Mouse (Mus musculus) heart, adult 2 months (tissue): ENCODE measurements around the gene Gnao1. TPM values are rescaled to one million over a fixed set of nuclear protein-coding genes. Genes with fewer than 3 reads are reported as not detected.

Experiments
- DNase-seq, 2 experiments: peaks; one replicate each; pipeline ENCODE4 v3.0.0; 2021
- H3K27ac ChIP-seq: fragments of 200-600 bp; 2 replicates; pipeline ENCODE4 v1.8.1; 2022
- H3K27me3 ChIP-seq: fragments of 200-500 bp; 2 replicates; pipeline ENCODE4 v1.6.1; 2012; ENCODE audit warnings: mild to moderate bottlenecking, low read length, inconsistent platforms, mixed read lengths; ENCODE audit not compliant: control insufficient read depth, insufficient read depth
- H3K36me3 ChIP-seq: fragments of 200-500 bp; 2 replicates; pipeline ENCODE4 v1.6.1; 2012; ENCODE audit warnings: low read length, inconsistent platforms; ENCODE audit not compliant: control insufficient read depth, insufficient read depth
- H3K4me1 ChIP-seq: fragments of 200-500 bp; 2 replicates; pipeline ENCODE4 v1.6.1; 2011; ENCODE audit warnings: low read length; ENCODE audit not compliant: control insufficient read depth, insufficient read depth
- H3K4me3 ChIP-seq: fragments of 200-600 bp; 2 replicates; pipeline ENCODE4 v1.8.1; 2022
- H3K79me2 ChIP-seq: fragments of 200-500 bp; replicated peaks from 2 replicates; pipeline ENCODE4 v1.6.1; 2012; ENCODE audit warnings: mild to moderate bottlenecking, inconsistent platforms, low read length, moderate library complexity, mixed read lengths; ENCODE audit not compliant: control insufficient read depth, insufficient read depth
- H3K9ac ChIP-seq: fragments of 200-500 bp; 2 replicates; pipeline ENCODE4 v1.6.1; 2012; ENCODE audit warnings: low read depth, mild to moderate bottlenecking, control low read depth, inconsistent platforms, low read length, mixed read lengths
- CTCF ChIP-seq: fragments of 200-600 bp; IDR thresholded peaks from 2 replicates; pipeline ENCODE4 v1.8.1; 2022; ENCODE audit warnings: antibody characterized with exemption, mild to moderate bottlenecking, moderate library complexity
- EP300 ChIP-seq: fragments of 200-500 bp; IDR thresholded peaks from 2 replicates; pipeline ENCODE4 v1.6.1; 2011; ENCODE audit warnings: low read depth, low read length, control low read depth; ENCODE audit not compliant: insufficient read depth
- POLR2A ChIP-seq: fragments of 200-500 bp; IDR thresholded peaks from 2 replicates; pipeline ENCODE4 v1.6.1; 2011; ENCODE audit warnings: mild to moderate bottlenecking, low read depth, low read length, control low read depth; ENCODE audit not compliant: insufficient read depth
- WGBS: fragments of 180-500 bp; shearing (Covaris S2); methylation state at CpG from one replicate; pipeline ENCODE4 v1.1.7; 2018; 5-methylcytosine and 5-hydroxymethylcytosine counted together
- intact Hi-C: fragments of 180-260 bp; cut with DNase I; formaldehyde crosslinking; loops from one replicate; pipeline ENCODE4 v1.15.1; 2025
- polyA plus RNA-seq: library from polyadenylated mRNA; depleted of rRNA; stranded (reverse); fragments of >200 nt; gene quantifications from 2 replicates; pipeline ENCODE4 v1.2.3, GENCODE M21; 2012
- total RNA-seq, 2 experiments: library from RNA; stranded (reverse); gene quantifications; 2 replicates each; pipeline ENCODE4 v1.2.3; 2021

Gnao1 gene
- total and polyA plus RNA-seq, 3 experiments = 22.4 to 28.3 (median 23.7) TPM

GRCm38 (mm10) chr8:93945781-93946180 lies 136.0 kb downstream of the Gnao1 start:
- no peak overlapping the region for H3K9ac ChIP-seq
- TF ChIP-seq POLR2A = no peak
- no peak overlapping the region for H3K27ac ChIP-seq
- H3K4me3 ChIP-seq = no peak overlapping the region
- H3K4me1 ChIP-seq = peaks cover 9% of the 10 kb centered on the region
- intact Hi-C loops = no loop called here
- H3K27me3 ChIP-seq = no peaks in the 10 kb centered on the region
- 63% methylated on average over 4 of the region's 4 CpGs for WGBS
- no peaks in the 10 kb centered on the region for H3K79me2 ChIP-seq
- no peak for DNase-seq
- H3K36me3 ChIP-seq = no peaks in the 10 kb centered on the region

GRCm38 (mm10) chr8:93946397-93946796 lies 136.6 kb downstream of the Gnao1 start:
- no peak overlapping the region for H3K9ac ChIP-seq
- WGBS = 100% methylated on average over 1 of the region's 1 CpGs
- intact Hi-C loops = no loop called here
- TF ChIP-seq CTCF = no peak
- no peak for TF ChIP-seq POLR2A
- no peak for TF ChIP-seq EP300
- peaks cover 3% of the 10 kb centered on the region for H3K4me1 ChIP-seq
- no peaks in the 10 kb centered on the region for H3K27me3 ChIP-seq
- H3K79me2 ChIP-seq = no peaks in the 10 kb centered on the region
- H3K36me3 ChIP-seq = no peaks in the 10 kb centered on the region
- DNase-seq = no peak
- no peak overlapping the region for H3K4me3 ChIP-seq
- no peak overlapping the region for H3K27ac ChIP-seq

- intact Hi-C loops = no loop called here
- Histone ChIP-seq H3K9ac (no peak overlapping the region), H3K27me3 (no peaks in the 10 kb centered on the region), H3K4me3 (no peak overlapping the region), H3K27ac (no peak overlapping the region), H3K36me3 (no peaks in the 10 kb centered on the region), H3K79me2 (no peaks in the 10 kb centered on the region), H3K4me1 (no peaks in the 10 kb centered on the region)
- 74% methylated on average over 14 of the region's 14 CpGs for WGBS
- no peak for TF ChIP-seq EP300
- no peak for TF ChIP-seq POLR2A
- TF ChIP-seq CTCF = no peak
- DNase-seq = no peak
Observed at GRCm38 (mm10) chr8:93950133-93950532, 140.4 kb downstream of the Gnao1 start.

- WGBS = 87% methylated on average over 9 of the region's 9 CpGs
- H3K36me3 ChIP-seq = no peaks in the 10 kb centered on the region
- no peak for DNase-seq
- H3K27me3 ChIP-seq = no peaks in the 10 kb centered on the region
- H3K27ac ChIP-seq = no peak overlapping the region
- H3K4me3 ChIP-seq = no peak overlapping the region
- H3K9ac ChIP-seq = no peak overlapping the region
- intact Hi-C loops = no loop called here
- no peaks in the 10 kb centered on the region for H3K79me2 ChIP-seq
- H3K4me1 ChIP-seq = no peaks in the 10 kb centered on the region
- TF ChIP-seq EP300 (no peak), CTCF (no peak), POLR2A (no peak)
Observed at GRCm38 (mm10) chr8:93952511-93952910, 142.7 kb downstream of the Gnao1 start.

- WGBS = 78% methylated on average over 9 of the region's 9 CpGs
- TF ChIP-seq CTCF (0 out of 2 replicates have a peak, but pooled peaks have one; percentile 14), POLR2A (no peak)
- peak in 1 of 2 experiments; percentile 38 for DNase-seq
- Histone ChIP-seq H3K4me1 (peaks cover 2% of the 10 kb centered on the region; the same call in 1 of the 2 replicates), H3K36me3 (no peaks in the 10 kb centered on the region), H3K27ac (no peak overlapping the region), H3K4me3 (no peak overlapping the region), H3K79me2 (no peaks in the 10 kb centered on the region), H3K27me3 (no peaks in the 10 kb centered on the region), H3K9ac (no peak overlapping the region)
- intact Hi-C loops = no loop called here
Observed at GRCm38 (mm10) chr8:93958402-93958801, 148.6 kb downstream of the Gnao1 start.

- 64% methylated on average over 6 of the region's 6 CpGs for WGBS
- Histone ChIP-seq H3K79me2 (no peaks in the 10 kb centered on the region), H3K9ac (no peak overlapping the region), H3K4me1 (peaks cover 2% of the 10 kb centered on the region; the same call in 1 of the 2 replicates), H3K36me3 (no peaks in the 10 kb centered on the region), H3K27me3 (no peaks in the 10 kb centered on the region), H3K4me3 (no peak overlapping the region), H3K27ac (no peak overlapping the region)
- intact Hi-C loops = loop anchor here (5.0 kb wide), 1 partner anchor 96 kb away; no protein-coding TSS in a partner anchor
- TF ChIP-seq CTCF = no peak
- no peak for TF ChIP-seq POLR2A
- TF ChIP-seq EP300 = no peak
- DNase-seq = no peak
Observed at GRCm38 (mm10) chr8:93960909-93961308, 151.1 kb downstream of the Gnao1 start.
